Mouse (Mus musculus) retina, postnatal 1 day (tissue): ENCODE results near the gene Slc38a8.

Experiments used
- DNase-seq: peaks from one replicate; pipeline ENCODE4 v3.0.0-alpha.2; 2012

Gene Slc38a8

DNA sequence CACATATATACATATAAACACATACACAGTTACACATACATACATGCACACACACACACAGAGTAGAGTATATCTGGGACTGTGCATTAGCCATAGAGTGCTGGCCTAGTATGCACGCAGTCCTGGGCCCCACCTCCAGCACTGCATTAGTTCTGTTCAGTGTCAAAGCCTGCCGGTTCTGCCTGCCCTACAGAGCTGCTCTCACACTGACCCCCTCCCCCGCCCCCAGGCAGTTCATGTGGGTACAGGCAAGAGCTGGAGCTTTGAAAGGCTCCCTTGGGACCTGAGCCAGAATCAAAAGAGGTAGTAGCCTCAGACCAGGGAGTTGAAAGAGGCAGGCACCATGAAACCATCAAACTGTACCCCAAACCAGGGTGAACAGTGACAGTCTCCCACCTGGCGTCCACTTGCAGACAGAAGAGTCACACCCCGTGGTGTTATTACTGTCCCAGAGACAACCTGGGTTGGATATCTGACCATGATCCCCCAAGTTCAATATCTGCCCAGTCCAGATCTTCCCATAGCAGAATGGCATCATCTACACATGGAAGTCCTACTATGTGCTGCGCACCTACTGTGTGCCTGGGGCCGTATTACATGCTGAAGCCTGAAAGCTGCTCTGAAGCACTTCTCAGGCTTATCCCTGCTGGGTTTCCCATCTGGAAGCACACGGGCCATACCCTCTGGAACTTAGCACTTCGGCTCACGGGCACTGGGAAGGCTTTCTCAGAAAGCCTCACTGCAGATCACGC, 17.2 kb downstream of the Slc38a8 start:
- peak; percentile 34 for DNase-seq

DNA sequence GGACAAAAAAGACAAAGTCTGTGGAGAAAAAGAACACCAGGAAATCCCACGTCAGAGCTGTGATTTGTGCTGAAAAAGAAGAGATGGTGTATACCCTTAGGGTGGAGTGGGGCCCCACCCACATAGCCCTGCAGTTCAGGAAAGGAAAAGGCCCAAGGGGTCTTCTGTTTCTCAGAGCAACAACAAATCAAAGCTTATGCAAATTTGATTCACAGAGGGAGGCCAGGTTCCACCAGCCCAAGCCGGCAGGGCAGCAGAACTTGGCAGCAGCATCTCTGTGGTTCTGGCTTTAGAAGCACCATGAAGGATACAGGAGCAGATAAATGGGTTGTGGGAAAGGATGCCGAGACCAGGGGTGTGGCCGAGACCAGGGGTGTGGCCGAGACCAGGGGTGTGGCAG, 22.8 kb downstream of the Slc38a8 start:
- DNase-seq: no peak

DNA sequence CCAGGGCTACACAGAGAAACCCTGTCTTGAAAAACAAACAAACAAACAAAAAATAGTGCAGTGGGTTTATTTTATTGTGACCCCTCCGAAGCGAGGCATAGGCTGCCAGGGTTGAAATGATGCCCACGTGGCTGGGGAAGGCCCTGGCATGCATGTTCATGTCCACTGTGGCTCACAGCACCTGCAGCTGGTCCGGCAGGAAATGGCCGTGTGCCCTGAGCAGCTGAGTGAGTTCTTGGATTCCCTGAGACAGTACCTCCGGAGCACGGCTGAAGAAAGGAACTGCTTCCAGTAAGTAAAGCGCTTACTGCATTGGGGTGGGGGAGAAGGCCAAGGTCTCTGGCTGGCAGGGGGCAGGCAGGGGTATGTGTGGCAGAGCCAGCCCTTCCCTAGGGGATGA, 33.4 kb downstream of the Slc38a8 start:
- no peak for DNase-seq

DNA sequence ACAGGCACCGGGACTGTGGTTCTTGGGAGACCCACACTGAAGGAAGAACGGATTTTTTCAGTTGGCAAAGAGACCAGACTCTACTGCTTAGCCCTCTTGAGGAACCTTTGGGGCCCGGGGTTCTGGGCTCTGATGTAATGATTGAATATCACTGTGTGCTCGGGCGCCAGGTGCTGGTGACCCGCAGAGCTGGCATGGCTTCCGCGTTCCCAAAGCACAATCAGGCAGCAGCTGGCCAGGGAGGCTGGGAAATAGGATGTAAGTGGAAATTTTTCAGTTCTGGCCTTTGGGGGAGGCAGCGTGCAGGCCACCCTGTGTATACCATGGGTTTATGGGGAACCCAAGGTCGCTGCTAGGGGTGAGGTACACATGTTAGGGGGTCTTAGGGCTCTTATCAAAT, 34.7 kb downstream of the Slc38a8 start:
- DNase-seq: peak; percentile 30

DNA sequence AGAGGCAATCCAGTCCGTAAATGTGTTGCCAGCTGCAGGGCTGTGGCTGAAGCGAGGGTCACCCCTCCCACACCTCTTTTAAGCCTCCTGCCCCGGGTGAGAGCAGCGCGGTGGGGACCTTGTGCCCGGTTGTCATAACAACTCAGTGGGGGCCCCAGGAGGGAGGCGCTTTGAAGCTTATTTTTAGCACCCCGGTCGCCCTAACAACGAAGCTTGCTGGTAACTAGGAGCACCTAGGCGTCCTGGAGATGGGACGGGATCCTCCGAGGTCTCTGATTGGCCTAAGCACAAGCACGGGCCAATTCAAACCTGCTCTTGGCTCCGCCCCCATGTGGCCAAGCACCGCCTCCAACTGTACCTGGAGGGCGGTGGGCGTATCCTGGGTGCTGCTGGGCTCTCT, 35.4 kb downstream of the Slc38a8 start:
- DNase-seq: peak; percentile 73

DNA sequence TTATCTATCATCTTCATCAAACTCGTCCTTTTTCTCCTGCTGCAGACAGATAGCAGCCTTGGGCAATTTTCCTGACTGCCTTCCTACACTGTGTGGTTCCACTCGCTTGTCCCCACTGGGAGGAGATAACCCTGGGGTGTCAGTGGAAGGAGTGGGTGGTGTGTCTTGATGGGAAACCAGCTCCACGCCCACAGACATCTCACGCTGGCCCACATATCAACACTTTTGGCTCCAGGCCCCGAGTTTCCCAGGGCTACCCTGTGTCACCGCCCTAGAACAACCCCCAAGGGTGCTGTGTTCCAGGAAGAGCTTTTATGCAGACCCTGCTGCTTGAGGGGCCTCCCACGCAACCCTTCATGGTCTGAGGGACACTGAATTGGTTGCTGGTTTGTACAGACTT, 37.8 kb downstream of the Slc38a8 start:
- peak; percentile 23 for DNase-seq

DNA sequence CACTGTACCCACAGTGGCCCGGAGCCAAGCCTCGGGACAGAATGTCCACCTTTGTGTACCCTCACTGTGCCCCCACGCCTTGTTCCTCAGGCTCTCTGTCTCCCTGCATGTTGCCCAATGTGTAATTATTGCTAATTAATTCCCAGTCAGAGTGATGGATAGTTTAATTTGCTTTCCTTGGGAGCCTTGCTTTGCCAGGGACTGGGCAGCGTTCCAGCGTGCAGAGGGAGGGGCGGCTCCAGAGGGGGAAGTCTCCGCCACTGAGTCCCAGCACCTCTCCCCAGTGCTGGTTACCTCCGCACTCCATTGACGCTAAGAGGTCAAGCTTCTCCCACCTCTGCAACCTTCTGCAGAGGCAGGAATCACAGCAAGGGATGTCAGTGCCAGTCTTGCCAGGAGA, 40.1 kb downstream of the Slc38a8 start:
- peak; percentile 79 for DNase-seq

DNA sequence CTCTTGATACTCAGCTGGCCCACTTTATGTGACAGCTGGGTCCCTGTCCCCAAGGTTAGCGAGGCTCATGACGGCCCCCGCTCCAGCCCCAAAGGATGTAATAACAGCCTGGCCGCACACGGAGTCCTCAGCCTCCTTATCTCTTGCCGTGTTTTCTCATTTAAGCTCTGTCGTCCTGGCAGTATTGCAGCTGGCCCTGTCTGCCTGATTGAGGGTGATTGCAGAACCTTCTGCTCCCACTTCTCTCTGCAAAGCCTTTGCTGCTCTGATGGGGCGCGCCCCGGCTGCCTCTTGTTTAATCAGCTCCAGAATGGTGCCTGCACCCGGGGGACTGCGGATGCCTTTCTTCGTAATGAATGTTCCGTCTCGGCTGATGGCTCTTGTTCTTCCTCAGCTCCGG, 41.8 kb downstream of the Slc38a8 start:
- peak; percentile 49 for DNase-seq

DNA sequence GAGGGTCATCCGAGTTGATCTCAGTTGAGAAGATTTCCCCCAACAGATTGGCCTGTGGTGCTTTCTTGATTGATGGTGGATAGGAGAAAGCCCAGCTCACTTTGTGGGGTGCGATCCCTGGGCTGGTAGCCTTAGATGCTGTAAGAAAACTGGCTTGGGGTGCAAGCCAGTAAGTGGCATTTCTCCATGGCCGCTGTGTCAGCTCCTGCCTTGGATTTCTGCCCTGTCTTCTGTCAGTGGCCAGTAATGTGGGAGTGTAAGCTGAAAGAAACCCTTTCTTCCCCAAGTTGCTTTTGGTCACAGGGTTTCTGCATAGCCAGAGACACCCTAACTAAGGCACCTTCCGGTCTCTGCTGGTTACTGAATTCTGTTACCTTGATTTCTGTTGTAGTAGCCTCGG, 45.5 kb downstream of the Slc38a8 start:
- DNase-seq: no peak

DNA sequence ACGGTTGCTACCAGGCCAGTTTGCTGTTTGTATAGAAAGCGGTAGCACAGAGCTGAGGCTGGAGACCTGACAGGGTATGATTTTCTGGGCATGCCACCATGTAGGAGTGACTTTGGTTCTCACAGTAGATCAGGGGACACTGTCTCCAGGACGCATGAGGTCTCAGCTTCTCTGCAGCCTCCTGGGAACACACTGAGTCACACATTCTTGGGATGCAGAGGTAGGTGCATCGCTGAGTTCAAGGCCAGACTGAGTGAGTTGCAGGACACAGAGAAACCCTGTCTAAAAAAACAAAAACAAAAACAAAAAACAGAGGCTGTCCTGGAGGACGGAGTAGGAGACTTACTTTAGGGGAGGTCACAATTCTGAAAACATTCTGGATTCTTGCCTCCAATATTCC, 48.6 kb downstream of the Slc38a8 start:
- no peak for DNase-seq

DNA sequence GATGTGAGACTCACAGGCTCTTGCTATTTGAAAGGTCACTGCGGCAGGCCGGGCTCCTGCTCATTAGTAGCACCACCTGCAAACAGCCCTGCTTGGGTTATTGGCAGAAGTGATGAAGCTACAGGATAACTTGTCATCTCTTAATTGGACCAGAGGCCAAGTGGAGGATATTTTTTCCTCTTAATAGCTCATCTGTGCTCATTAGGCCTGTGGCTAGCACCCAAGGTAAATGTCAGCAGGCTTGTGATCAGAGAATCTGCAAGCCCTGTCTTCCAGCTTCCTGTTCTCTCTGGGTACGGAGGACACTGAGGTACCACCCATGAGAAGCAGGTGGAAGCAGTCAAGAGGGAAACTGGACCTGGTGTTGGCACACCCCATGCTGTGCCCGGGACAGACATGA, 50.4 kb downstream of the Slc38a8 start:
- DNase-seq: no peak

DNA sequence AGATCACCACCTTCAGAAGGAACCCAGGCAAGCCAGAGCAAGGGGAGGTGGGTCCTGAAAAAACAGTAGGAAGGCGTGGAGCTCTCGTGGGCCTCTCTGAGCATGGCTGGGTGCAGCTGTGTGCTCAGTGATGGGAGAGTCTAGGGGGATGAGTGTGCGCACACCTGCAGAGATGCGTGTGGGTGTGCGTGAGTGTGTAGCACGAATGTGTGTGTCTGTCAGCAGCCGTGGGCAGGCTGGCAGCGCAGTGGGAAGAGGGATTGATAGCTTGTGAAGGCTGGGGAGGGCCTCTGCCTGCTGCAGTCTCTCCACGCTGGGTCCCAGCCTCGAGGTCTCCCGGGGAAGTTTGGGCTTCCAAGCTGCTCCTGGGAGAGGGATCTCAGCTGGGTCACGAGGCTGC, 51.9 kb downstream of the Slc38a8 start:
- no peak for DNase-seq

DNA sequence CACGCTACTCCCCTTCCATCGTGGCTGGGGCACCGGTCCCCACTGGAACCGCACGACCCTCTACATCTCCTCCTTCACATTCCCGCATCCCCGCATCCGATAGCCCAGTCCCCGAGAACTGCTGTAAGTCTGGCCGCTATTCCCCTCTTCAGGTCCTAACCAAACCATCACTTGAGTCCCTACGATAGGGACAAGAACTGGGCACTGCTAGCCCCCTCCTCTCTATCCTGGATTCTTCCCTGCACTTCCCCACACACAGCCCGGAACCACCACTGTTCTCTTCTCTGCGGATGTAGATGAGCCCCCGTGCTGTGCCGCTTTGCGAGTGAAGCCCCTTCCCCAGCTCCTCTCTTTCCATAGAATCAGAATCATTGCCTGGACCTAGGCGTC, 53.7 kb downstream of the Slc38a8 start:
- no peak for DNase-seq

DNA sequence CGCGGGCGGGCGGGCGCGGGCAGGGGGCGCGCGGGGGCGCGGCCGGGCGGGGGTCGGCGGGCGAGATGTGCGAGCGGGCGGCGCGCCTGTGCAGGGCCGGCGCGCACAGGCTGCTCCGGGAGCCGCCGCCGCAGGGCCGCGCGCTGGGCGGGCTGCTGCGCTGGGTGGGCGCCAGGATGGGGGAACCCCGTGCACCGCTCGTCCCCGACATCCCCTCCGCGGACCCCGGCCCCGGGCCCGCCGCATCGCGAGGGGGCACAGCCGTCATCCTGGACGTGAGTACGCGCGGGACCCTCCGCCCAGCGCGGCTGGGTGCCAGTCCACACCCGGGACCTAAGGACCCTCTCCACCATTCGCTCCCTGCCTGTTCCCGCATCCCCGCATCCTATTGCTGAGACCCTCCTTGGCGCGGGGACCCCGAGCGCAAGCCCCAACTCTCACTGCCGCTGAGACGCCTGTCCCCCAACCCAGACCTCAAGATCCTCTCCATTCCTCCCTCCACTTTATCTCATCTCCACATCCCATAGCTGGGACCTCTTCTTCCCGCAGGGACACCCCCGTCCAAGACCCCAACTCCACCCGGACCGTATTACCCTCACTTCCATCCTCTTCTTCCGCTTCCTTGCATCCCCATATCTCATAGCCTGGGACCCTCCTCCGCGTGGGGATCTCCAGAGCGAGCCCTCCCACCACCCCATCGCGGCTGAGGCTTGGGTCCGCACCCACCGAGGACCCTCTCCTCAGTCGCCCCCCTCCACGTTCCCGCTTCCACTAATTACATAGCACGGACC, 54.3 kb downstream of the Slc38a8 start:
- no peak for DNase-seq

DNA sequence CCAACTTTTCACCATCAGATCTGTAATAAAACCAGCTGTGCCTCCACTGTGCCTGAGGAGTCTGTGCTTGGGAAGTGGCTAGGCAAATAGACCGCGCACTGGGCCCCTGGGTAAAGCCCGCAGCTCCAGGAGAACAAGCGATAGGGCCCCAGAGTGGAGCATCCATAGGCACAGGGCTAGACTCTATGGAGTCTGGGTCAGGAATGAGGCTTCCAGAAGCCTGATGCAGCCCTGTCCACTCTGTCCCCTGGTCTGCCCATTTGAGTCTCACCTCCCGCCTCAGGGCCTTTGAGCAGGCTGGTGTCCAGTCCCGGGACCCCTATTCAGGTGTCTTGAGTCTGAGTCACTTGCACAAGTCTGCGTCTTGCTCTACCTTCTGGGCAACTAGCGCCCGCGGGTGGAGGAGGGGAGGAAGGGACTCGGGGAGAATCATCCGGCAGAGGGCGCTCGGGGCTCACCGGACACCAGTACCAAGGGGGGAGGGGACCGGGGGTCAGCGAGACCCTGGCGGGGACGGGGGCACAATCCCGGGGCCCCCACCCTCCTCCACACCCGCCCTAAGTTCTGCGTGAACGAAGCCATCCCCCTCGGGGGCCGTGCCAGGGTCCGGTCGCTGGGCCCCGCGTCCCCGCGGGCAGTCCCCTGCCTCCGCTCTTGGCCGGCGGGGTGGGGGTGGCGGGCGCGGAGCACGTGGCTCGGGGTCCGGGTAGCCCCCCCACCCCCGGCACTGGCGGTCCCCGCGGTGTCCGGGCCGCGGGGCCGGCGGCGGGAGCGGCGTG, 55.1 kb downstream of the Slc38a8 start, which contains the start of gene Necab2:
Necab2 (plus strand) TSS at position 509 of the 779 bp plus-strand sequence.
- peak; percentile 92 for DNase-seq

DNA sequence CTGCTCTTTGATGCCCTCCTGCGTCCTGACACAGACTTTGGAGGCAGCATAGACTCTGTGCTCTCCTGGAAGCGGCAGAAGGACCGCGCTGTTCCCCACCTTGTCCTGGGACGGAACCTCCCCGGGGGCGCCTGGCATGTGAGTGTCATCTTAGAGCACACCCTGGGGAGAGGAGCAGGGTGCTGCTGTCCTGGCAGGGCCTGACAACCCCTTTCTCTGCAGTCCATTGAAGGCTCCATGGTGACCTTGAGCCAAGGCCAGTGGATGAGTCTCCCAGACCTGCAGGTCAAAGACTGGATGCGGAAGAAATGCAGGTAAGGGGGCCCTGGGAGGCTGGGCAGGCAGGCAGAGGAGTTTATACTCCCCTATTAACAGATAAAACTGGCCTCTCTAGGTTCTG, 58.5 kb downstream of the Slc38a8 start:
- DNase-seq: no peak

DNA sequence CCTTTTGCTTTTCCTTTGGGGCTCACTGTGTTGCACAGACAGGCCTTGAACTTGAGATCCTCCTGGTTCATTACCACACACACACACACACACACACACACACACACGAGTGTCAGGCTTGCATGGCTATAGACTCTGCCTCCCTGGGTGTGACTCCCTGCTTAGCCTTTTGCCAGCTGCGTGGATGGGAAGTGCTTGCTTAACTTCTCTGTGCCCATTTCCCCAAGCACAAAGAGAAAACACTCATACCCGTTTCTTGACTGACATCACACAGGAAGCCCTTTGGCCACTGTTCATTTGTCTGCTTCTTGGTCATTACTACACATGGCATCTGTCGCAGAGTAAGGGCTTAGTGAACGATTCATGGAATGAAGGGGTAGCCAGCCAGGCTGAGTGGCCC, 59.5 kb downstream of the Slc38a8 start:
- no peak for DNase-seq

DNA sequence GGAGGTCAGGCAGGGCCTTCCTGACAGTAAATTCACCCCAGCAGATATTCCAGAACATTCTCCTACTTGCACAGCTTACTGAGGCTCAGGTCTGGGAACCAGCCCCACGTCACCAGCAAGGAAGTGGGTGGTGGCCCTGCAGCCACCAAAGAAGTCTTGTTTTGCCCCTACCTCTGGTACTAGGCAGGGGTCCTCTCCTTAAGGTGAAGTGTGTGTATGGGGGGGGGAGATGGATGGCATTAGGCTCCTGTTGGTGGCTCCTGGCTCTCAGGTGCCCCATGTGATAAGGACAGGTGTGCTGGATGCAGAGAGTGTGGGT, 60.6 kb downstream of the Slc38a8 start:
- DNase-seq: no peak

DNA sequence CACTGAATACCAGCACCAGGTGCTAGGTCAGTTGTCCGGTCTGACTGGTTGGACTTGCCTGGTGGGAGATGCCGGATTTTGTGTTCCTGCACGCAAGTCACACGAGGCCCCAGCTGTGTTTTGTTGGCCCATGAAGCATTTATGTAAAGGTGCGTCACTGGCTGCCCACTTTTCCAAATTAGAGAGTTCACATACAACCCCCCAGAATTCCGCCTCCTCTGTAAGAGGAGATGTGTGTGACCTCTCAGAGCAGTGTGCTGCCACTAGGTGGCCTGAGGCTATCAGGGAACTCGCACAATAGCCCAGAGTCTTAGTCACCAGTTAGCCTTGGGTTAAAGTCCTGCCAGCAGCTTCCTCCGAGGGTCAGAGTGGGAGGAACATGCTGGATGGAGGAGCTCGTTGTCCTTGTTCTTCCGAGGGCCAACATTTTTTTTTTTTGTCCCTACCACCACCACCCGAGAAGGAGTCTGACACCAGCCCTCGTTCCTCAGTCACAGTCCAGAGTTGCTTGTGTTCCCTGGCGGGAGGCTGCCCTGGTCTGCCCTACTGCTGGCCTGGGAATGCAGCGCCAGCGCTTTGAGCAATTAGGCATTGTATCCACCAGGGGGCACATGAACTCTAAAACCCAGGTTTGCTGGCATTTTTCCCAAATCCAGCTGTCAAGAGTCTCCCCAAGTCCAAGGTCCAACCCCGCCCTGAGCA, 61.1 kb downstream of the Slc38a8 start:
- DNase-seq: peak; percentile 90

DNA sequence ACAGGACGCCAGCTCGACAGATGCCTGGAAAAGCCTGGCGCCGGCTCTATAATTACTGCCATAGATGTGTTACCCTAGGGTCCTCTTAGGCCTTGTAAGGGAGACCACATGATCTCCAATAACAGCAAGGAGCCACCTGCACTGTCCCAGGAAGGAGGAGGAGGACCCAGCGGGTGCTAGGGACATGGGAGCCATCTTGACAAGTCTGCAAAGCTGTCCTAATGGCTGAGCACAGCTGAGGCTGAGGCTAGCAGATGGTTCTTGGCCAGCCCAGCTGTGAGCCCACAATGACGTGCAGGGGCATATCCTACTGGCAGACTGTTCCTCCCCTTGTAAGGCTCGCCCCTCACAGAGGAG, 61.6 kb downstream of the Slc38a8 start:
- peak; percentile 44 for DNase-seq

DNA sequence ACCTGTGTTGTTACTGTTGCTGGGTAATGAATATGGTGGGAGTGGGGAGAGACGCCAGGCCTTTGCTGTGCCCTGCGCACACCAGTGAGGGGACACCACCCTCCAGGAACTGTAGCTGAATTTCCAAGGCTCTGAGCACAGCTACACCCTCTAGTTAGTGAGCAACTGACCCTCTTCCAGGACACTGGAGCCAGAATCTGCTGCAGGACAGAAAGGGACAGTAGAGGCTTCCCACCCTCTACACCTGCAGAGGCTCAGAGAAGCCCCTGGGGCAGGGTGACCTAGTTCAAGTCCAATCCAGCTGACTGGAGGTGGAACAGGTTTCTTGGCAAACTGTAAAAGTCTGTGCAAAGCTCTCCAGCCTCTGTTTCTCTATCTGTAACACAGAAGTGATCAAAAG, 62.1 kb downstream of the Slc38a8 start:
- DNase-seq: no peak

DNA sequence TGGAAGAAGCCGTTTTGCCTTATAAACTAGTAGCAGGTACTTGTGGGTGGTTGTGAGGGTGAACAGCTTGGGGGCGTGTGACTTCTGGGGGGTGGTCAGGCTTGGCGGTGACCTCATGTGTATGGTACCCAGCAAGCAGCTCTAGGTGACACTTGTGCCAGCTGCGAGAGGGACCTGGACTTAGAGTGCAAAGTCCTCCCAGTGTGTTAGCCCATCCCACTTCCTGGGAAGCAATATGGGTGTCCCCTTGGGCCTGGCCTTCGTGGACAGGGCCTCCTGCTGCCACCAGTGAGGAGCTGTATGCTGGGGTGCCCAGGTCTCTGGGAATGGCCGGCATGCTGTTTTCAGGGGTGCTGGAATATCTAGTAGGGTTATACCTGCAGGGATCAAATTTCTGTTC, 62.6 kb downstream of the Slc38a8 start:
- DNase-seq: no peak

DNA sequence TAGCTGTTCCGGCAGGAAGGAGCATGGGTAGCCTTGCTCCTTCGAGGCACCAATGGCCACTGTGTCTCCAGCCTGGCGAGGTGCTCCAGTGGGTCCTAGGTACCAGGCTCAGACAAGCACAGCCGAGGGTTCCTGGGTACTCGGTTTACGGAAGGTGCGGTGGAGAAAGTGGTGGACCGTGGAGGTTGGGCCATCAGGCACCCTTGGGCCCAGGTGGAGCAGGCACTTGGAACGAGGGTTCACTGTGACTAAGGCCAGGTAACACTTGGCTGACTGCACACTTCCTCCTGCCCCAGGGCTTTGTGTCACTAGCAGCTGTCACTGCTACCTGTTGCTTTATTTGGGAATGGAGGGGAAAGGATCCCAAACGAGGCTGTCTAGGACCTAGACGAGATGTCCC, 64.0 kb downstream of the Slc38a8 start:
- DNase-seq: no peak
